Mouse (Mus musculus): ENCODE results near the gene Ski.

Gene Ski

GRCm38 (mm10) chr4:155234371-155235310 lies 12.2 kb upstream of the Ski start:
- DNase-seq (ENCODE audit: low spot score), result no peak

DNA sequence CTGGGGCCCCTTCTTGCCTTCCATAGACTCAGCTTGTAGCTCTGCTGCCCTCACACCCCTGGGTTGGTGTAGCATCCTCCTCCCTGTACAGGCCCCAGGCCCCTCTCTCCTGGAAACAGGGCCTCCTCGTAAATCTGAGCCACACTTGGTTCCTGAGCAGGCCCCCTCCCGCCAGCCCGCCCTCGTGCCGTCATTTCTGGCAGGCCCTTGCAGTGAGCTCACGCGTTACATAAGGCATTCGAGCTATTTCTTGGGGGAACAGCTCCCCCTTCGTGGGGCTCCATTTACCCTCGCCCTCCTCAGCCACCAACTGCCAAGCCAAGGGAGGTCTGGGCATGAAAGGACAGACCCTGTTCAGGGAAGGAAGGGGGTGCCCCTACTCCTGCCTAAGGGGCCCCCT lies 11.5 kb upstream of the Ski start:
- no peak for DNase-seq (ENCODE audit: low spot score)

DNA sequence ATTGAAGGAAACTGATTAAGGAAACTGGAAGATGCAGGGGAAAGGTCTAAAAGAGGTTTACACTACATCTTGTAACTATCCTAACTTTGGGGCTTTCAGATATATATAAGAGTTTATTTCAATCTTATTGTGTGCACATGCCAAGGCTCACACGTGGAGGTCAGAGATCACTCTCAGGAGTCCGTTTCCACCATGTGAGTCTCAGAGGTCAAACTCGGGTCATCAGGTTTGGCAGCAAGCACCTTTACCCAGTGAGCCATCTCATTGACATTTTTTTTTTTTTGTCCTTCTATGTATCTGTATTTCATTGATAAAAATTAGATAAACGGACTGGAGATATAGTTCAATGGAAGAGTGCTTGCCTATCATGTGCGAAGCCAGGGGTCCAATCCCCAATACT lies 6.1 kb upstream of the Ski start:
- DNase-seq (ENCODE audit: low spot score), result no peak

DNA sequence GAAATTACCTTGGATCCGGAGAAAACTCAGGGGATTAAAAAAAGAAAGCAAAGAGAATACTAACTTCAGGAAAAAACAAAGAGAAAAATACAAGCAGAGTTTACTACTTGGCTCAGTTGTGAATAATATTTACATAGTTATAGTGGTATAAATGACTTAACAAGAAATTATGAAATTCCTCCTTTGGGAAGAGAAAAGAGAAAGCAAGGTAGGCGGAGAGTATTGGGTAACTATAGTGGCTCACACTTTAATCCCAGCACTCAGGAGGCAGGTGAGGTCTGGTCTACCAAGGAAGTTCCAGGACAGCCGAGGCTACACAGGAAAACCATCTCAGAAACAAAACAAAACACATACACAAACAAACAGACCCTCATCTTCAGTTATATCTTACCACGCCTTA lies 5.6 kb upstream of the Ski start:
- DNase-seq (ENCODE audit: low spot score), result no peak

GRCm38 (mm10) chr4:155225918-155226317 lies 3.5 kb upstream of the Ski start:
- no peak for DNase-seq (ENCODE audit: low spot score)

GRCm38 (mm10) chr4:155223594-155224528 lies 1.5 kb upstream of the Ski start:
- DNase-seq (ENCODE audit: low spot score), result no peak

DNA sequence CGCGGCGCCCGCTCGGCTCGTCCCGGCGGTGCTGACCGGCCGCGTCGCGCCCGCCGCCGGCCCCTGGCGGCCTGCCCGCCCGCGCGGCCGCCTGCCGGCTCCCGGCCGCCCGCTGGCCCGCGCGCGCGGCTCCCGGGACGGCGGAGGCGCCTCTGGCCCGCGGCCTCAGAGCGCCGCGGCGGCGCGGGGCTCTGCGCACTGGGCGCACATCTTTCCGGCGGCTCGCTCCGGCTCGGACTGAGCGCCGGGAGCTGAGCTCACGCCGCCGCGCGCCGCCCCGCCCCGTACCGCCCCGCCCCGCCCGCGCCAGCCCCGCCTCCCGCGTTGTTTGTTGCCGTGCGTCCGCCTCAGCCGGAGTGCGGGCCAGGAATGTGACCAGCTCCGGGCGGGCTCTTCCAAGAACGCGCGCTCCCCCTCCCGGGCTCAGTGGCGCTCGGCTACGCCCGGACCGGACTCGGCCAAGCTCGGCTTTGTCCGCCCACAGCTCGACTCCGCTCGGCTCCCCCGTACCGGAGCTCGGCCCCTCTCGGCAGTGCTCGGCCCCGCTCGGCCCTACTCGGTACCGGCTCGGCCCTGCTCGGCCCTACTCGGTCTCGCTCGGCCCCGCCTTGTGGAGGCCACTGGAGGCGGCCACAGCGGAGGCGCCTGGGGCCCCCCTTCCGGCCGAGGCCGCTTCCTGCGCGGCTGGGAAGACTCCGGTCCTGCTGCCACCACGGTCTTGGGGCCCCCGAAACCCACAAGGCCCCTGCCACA lies 625 bp upstream of the Ski start:
- peak; percentile 99 for DNase-seq (ENCODE audit: low spot score)

DNA sequence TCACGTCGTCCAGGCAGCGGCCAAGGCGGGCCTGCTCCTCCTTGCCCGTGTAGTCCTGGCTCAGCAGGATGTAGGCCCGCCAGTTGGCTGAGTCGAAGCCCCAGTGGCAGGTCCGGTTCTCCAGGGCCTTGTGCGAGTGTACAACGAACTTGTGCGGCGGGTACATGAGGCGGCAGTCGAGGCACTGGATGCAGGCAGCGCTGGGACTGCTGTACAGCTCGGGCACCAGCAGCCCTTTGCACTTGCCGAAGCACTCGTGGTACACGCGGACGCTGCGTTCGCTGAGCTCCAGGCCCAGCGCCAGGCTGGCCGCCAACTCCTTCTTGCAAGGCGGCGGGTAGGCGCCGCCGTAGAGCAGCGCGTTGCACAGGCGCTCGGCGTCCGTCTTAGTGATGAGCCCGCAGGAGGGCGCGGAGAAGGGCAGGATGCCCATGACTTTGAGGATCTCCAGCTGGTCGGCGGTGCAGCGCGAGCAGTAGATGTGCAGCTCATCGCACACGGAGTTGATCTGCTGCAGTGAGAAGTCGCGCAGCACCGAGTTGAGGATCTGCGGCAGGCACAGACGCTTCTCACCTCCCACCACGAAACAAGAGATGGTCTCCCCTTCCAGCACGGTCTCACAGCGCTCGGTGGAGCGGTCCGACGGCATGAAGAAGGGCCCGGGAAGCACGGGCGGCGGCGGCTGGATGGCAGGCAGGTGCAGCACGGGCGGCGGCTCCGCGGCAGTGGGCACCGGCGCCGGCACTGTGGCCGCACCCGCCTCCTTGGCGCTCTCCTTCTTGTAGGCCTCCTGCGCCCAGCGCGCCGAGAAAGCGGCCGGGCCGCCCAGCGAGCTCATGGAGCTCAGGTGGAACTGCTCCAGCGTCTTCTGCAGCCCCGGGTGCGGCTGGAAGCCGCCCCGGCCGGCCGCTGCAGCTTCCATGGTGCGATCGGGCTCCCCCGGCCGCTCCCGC lies 517 bp downstream of the Ski start:
- DNase-seq (ENCODE audit: low spot score), result peak; percentile 72

- DNase-seq (ENCODE audit: low spot score), result no peak
These were observed 1.3 kb downstream of the Ski start for GRCm38 (mm10) chr4:155221106-155221505.

DNA sequence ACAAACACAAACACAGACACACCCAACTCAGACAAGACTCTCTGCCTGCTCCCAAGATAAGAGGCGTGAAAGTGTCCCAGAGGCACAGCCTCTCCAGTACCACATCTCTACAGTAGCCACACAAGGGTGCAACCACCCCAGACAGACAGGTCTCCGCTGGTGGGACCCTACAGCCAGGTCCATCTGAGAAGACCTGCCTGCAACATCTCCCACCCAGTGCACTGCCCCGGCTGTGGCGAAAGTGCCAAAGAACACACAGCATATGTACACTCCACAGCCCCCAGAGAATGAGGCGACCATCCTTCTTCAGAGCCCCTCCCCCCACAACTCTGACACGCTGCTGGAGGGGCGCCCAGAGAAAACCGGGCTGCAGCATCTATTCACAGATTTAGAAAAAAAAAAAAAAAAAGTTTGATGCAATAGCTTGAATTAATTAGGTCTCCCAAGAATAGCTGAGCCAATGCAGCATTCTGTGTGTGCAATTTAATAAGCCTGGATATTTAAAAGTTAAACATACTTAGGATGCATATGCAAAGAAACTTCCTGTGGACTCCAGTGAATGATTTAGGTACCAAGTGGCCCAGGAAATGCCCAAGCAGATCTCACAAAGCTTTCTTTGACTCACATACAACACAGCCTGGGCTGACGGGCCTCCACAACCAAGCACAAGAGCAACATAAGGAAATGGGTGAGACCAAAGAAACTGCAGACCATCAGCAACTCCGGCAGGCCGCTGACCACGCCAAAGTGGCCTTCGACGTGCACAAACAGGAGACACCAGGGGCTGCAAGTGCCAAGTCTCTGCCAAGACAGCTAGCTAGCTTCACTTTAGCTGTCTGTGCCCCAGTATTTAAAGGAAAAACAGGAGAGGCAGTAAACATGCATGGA lies 1.9 kb downstream of the Ski start:
- DNase-seq (ENCODE audit: low spot score), result no peak

GRCm38 (mm10) chr4:155219271-155220212 lies 2.9 kb downstream of the Ski start:
- DNase-seq (ENCODE audit: low spot score), result no peak

GRCm38 (mm10) chr4:155218104-155218732 lies 4.2 kb downstream of the Ski start:
- DNase-seq (ENCODE audit: low spot score), result no peak

GRCm38 (mm10) chr4:155217241-155218103 lies 4.9 kb downstream of the Ski start:
- DNase-seq (ENCODE audit: low spot score), result no peak

GRCm38 (mm10) chr4:155215773-155216630 lies 6.4 kb downstream of the Ski start:
- DNase-seq (ENCODE audit: low spot score), result peak; percentile 53

DNA sequence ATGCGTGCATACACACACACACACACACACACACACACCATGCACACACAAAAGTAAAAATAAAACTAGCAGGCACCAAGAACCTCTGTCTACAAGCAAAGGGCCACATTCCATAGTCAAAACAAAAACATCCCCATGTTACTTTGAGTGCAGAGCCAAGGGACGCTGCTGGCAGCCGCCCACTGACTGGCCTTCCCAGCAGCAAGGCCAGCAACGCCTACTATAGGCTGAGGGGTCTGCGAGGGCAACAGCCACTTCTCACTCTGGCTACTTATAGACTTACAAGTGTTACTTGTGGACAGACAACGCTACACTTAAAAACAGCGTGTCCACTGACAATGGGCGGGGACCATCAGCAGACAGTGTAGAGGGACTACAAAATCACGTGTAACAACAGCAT lies 7.2 kb downstream of the Ski start:
- DNase-seq (ENCODE audit: low spot score), result peak; percentile 73

GRCm38 (mm10) chr4:155214793-155215192 lies 7.6 kb downstream of the Ski start:
- DNase-seq (ENCODE audit: low spot score), result no peak
